Mouse (Mus musculus) E14TG2a.4 (cell line): ENCODE data around the gene Slc16a2.
"Not testable (repeated sequence)": the region's sequence is repeated elsewhere in the genome, so short reads cannot be mapped to it uniquely, and the experiment has no call there.

Source experiments
- H3K27me3 ChIP-seq: 2 replicates; pipeline ENCODE4 v1.6.1; 2014; ENCODE audit warnings: low read length, control low read depth; ENCODE audit not compliant: insufficient read depth
- H3K36me3 ChIP-seq: 2 replicates; pipeline ENCODE4 v1.6.1; 2014; ENCODE audit warnings: low read length, control low read depth; ENCODE audit not compliant: insufficient read depth
- H3K4me1 ChIP-seq: replicated peaks from 2 replicates; pipeline ENCODE4 v1.6.1; 2014; ENCODE audit warnings: low read depth, low read length, control low read depth
- H3K4me3 ChIP-seq: replicated peaks from 2 replicates; pipeline ENCODE4 v1.5.1; 2014; ENCODE audit warnings: mild to moderate bottlenecking, low read length
- H3K9me3 ChIP-seq: 2 replicates; pipeline ENCODE4 v1.6.1; 2014; ENCODE audit warnings: low read length, control low read depth
- CTCF ChIP-seq: conservative IDR thresholded peaks from 2 replicates; pipeline ENCODE4 v1.5.1; 2014; ENCODE audit warnings: low read length
- NANOG ChIP-seq: IDR thresholded peaks from 2 replicates; pipeline ENCODE4 v1.6.1; 2014; ENCODE audit warnings: borderline replicate concordance, low read length, mixed read lengths
- POU5F1 ChIP-seq: IDR thresholded peaks from 2 replicates; pipeline ENCODE4 v1.6.1; 2014; ENCODE audit warnings: low read length, borderline replicate concordance

Gene Slc16a2

DNA sequence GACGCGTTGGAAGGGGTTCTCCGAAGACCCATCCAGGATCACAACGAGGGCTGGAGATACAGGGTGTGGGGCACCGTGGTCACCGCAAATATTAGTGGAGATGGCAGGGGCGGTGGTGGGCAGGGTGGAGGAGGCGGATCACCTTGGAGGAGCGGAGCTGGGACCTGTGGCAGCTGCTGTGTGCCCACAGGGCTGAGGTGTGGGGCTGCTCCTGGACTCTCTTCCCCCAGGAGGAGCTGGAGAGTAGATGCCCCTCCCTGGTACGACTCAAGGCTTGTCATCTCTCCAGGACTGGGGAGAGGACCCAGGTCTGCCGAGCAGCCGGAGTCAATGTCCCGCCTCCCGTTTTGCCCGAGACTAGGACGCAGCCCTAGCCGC, 127.0 kb downstream of the Slc16a2 start:
- Histone ChIP-seq H3K4me1 (peaks cover 6% of the 10 kb centered on the region; the same call in 1 of the 2 replicates), H3K27me3 (peaks cover 73% of the 10 kb centered on the region), H3K9me3 (peaks cover 7% of the 10 kb centered on the region), H3K36me3 (no peaks in the 10 kb centered on the region), H3K4me3 (peak overlapping the region; percentile 67)
- TF ChIP-seq POU5F1 (no peak), CTCF (no peak), NANOG (no peak)

DNA sequence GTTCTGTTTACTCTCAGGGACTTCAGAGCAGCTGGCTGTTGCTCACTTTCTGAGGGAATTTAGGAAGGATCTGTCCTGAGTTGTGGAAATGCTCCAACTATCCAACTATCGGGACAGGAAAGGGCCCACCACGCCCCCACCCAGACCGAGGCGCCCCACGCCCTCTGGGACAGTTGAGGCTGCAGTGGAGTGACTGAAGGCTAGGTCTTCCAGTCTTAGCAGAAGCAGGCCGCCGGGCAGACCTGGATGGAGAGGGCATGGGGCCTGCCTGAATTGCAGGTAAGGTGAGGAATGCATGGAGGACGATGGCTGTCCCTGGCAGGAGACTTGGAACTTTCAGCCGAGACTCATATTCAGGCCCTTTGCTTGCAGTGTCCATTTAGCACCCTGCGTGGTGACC, 127.4 kb downstream of the Slc16a2 start:
- H3K36me3 ChIP-seq, result no peaks in the 10 kb centered on the region
- H3K4me1 ChIP-seq, result peaks cover 6% of the 10 kb centered on the region; the same call in 1 of the 2 replicates
- H3K9me3 ChIP-seq, result peaks cover 7% of the 10 kb centered on the region
- peak overlapping the region; percentile 67 for H3K4me3 ChIP-seq
- peaks cover 72% of the 10 kb centered on the region for H3K27me3 ChIP-seq
- TF ChIP-seq POU5F1, result no peak
- TF ChIP-seq CTCF, result no peak
- TF ChIP-seq NANOG, result no peak

DNA sequence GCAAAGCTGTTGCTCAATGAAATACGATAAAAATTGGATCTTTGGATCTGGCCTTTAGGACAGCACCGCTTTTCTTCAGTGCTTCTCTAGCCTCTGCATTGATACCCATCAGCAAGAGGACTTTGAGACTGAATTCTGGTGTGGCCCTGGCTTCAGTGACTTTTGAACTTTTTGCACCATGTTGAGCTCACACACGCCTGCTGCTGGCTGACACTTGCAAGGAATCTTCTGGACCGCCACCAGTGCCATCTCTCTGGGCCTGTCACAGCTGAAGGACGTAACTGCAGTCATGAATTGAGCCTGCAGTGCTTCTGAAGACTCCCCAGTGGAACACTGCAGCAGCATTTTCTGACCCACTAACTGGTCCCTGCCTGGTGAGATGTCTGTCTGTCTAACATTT, 128.9 kb downstream of the Slc16a2 start:
- Histone ChIP-seq H3K36me3 (no peaks in the 10 kb centered on the region), H3K9me3 (peaks cover 7% of the 10 kb centered on the region), H3K4me1 (peaks cover 6% of the 10 kb centered on the region; the same call in 1 of the 2 replicates), H3K27me3 (peaks cover 62% of the 10 kb centered on the region), H3K4me3 (no peak overlapping the region)
- TF ChIP-seq CTCF, result no peak
- no peak for TF ChIP-seq NANOG
- no peak for TF ChIP-seq POU5F1

DNA sequence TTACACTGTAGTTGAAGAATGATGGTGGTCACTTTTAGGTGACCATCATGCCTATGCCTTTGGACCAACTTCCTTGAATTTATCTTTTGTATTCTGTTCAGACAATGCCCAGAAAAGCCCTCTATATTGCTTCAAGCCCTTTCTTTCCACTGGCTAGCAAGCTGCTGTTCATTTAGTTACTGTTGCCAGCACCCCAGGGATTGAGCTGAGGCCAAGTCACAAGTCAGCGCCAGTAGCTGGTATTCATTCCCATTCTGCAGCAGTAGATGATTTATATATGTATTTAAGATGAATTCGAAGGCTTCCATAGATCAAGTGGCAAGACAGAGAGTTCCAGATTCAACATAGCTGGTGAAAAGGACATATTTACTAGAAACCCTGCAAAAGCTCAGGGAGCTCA, 133.2 kb downstream of the Slc16a2 start:
- TF ChIP-seq POU5F1, result no peak
- TF ChIP-seq NANOG, result no peak
- TF ChIP-seq CTCF, result no peak
- no peaks in the 10 kb centered on the region for H3K36me3 ChIP-seq

DNA sequence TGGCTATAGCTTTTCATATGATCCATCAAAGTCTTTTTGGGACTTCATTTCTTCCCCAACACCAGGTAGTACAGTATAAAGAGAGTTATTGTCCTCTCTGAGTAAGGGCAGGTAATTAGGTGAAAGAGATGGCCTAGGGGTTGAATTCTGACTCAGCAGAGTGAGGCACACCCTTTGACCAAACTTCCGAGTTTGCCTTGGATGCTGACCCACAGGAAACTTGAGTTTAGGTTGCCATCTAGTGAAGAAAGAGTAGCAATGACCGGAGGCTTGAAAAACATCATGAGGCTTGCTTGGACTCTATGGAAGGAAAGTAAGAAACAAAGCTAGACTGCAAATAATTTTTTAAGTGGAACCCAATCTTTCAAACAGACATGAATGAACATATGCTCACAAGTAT, 147.1 kb downstream of the Slc16a2 start:
- Histone ChIP-seq H3K27me3 (peaks cover 5% of the 10 kb centered on the region; the same call in 1 of the 2 replicates), H3K36me3 (no peaks in the 10 kb centered on the region), H3K9me3 (no peaks in the 10 kb centered on the region), H3K4me1 (no peaks in the 10 kb centered on the region), H3K4me3 (no peak overlapping the region)
- TF ChIP-seq POU5F1 (no peak), CTCF (no peak; the same call in 1 of the 2 replicates), NANOG (no peak)

More for the DNA sequence above, 133.2 kb downstream of the Slc16a2 start:
- Histone ChIP-seq H3K4me3 (no peak overlapping the region), H3K27me3 (peaks cover 30% of the 10 kb centered on the region), H3K9me3 (peaks cover 7% of the 10 kb centered on the region), H3K4me1 (no peaks in the 10 kb centered on the region)

DNA sequence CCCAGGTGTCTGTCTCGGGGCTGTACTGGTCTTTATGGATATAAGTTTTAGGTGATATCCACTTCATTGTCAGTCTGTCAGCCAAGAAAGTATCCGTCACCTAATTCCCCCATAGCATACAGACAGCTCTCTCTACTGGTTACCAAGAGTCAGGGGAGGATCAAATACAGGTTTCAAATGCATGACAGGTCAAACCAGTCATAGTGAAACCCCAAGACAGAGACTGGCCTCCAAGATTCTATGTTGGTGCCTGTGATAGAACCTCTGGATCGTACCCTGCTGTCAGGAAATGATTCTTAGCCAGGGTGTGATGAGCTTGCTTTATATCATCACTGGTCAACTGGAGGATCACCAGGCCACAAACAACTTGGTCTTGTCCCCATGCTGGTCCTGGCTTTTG, 148.0 kb downstream of the Slc16a2 start:
- H3K4me1 ChIP-seq, result no peaks in the 10 kb centered on the region
- H3K27me3 ChIP-seq, result peaks cover 5% of the 10 kb centered on the region; the same call in 1 of the 2 replicates
- no peaks in the 10 kb centered on the region for H3K9me3 ChIP-seq
- no peaks in the 10 kb centered on the region for H3K36me3 ChIP-seq
- no peak overlapping the region for H3K4me3 ChIP-seq
- no peak for TF ChIP-seq NANOG
- no peak for TF ChIP-seq POU5F1
- TF ChIP-seq CTCF, result no peak

DNA sequence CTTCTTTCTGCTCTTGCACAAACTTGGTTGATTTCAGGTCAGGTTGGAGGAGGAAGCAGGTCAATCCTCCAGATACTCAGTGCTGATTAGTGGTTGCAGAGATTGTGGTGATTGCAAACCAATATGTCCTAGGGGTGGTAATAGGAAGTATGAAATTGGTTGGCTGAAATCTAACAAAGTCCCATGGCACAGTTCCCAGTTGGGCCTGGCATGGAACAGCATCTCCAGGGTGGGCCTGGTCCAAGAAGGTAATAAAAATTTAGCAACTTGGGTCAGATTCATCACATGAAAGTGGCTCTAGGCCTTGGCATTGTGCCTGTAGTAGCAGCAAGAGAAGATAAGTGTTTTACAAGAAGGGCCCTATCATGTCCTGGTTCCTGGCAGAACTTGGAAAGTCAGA, 151.5 kb downstream of the Slc16a2 start:
- Histone ChIP-seq H3K36me3 (no peaks in the 10 kb centered on the region), H3K9me3 (no peaks in the 10 kb centered on the region), H3K4me1 (no peaks in the 10 kb centered on the region), H3K27me3 (0 out of 2 replicates have a peak, but pooled peaks cover 5% of the 10 kb centered on the region), H3K4me3 (no peak overlapping the region)
- TF ChIP-seq POU5F1 (no peak), NANOG (no peak), CTCF (no peak)

DNA sequence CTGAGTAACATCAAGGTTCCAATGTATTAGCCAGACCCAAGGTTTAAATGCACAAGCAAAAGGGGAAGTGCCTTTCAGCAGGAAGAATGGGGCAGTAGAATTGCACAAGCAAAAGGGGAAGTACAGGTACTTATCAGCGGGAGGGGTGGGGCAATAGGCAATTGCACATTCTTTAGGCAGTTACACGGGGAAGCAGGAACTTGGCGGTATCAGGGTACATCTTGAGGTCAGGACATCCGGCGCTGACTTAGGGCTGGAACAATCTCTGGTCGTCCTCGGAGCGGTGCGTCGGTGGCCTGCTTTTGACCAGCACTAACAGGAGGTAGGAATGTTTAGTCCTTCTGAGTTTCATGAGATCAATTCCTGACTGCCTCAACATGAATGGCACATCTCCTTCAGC, 157.3 kb downstream of the Slc16a2 start:
- H3K27me3 ChIP-seq, H3K9me3 ChIP-seq, H3K4me3 ChIP-seq, H3K4me1 ChIP-seq, H3K36me3 ChIP-seq: not testable (repeated sequence)

DNA sequence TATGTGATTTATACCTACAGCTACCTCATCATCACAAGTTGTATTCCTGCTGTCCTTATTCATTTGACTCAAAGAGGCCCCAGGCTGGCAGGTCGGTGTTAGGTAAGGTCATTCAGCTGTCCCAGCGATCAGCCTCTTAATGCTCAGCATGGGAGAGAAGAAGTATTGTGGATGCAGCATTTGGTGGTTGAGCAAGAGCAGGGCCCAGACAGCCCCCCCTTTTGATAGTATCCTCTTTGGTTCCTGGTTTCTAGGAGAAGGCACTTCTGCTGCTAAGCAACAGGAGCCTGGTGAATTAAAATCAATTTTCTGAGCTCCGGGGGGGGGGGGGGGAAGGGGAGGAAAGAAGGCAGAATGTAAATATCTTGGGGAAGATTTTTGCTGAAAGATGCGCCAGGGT, 162.8 kb downstream of the Slc16a2 start:
- Histone ChIP-seq H3K4me1 (no peaks in the 10 kb centered on the region), H3K9me3 (peaks cover 7% of the 10 kb centered on the region; the same call in 1 of the 2 replicates), H3K4me3 (no peak overlapping the region), H3K36me3 (no peaks in the 10 kb centered on the region), H3K27me3 (no peaks in the 10 kb centered on the region)
- no peak for TF ChIP-seq CTCF
- TF ChIP-seq NANOG, result no peak
- no peak for TF ChIP-seq POU5F1
